Mouse (Mus musculus) adrenal gland, postnatal 25 days (tissue): ENCODE data around the gene Ikzf4. TPM values are rescaled to one million over a fixed set of nuclear protein-coding genes. Genes with fewer than 3 reads are reported as not detected.

Source experiments
- DNase-seq: peaks from one replicate; pipeline ENCODE4 v3.0.0; 2021; ENCODE audit warnings: mixed read lengths
- microRNA-seq, 2 experiments: library from miRNA; unstranded; fragments of <30 nt; microRNA quantifications; one replicate each; pipeline ENCODE4 v1.2.0; 2021
- total RNA-seq: library from RNA; stranded (reverse); gene quantifications from 2 replicates; pipeline ENCODE4 v1.2.3, GENCODE M21; 2021

Gene Ikzf4
- total RNA-seq, 1 experiment from 2014 or later: 2.0 TPM

- DNase-seq: peak; percentile 78
Measured at GRCm38 (mm10) chr10:128612433-128613153, 33.2 kb downstream of the Ikzf4 start.

DNA sequence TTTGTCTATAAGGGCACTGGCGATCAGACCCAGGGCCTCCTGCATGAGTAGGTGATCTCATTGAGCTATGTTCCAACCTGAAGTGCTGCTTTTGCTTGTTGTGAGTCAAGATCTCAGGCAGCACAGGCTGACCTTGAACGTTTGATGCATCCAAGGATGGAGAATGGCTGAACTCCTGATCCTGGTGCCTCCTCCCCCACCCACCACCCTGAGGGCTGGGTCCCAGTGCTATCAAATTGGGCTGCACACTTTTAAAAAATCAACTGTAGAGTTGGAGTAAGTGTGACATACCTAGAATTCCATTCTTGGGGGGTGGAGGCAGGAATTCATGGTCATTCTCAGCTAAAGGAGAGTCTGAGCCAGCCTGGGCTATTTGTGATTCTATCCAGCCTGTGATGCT is 39.3 kb downstream of the Ikzf4 start:
- no peak for DNase-seq

DNA sequence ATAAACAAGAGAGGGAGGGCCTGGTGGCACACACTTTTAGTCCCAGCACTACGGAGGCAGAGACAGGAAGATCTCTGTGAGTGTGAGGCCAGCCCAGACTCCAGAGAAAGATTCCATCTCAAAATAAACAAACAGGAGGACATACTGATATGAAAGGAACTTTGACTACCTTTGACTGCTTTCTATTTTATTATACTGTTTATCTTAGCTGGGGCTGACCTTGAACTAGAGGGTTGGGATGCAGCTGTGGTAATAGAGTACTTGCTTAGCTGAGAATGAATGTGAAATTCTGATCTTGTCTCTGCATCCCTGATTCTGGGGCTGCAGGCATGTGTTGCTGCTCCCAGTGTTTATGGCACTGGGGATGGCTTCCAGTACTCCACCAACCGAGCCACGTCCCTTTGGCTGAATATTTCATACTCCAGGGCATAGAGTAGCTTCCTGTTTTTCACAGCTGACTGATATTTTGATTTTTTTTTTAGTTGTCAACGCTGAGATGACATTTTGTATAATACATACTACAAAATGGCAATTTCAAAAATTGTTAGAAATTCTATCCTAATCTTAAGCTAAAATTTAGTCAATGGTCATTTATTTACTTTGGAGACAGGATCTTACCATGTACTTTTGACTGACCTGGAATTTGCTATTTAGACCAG is 43.2 kb downstream of the Ikzf4 start:
- no peak for DNase-seq

DNA sequence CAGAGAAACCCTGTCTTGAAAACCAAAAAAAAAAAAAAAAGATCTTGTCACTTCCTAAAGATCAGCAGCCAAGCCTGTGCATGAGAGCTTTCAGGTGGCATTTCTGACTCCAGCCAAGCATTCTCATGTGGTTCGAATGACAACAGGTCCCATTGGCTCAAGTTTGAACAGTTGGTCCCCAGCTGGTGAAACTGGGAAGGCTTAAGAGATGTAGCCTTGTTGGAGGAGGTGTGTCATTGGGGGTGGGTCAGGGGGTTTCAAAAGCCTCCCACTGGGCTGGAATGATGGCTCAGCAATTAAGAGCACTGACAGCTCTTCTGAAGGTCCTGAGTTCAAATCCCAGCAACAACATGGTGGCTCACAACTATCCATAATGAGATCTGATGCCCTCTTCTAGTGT is 44.3 kb downstream of the Ikzf4 start:
- DNase-seq: no peak

DNA sequence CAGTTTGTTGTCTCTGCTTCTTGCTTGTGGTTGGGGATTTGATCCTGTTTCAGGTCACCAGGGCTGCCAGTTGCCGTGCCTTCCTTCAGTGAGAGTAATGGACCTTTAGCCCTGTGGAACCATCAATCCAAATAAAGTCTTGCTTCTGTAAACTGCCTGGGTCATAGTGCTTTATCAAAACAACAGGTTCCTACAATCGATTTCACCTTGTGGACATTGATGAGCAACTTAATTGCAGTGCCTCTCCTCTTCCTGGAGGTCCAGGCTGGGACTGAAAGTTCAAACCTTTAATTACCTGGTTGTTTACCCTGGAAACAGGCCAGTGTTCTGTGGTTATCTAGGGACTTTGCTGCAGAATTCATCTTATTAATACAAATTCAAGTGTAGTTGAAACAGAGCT is 47.3 kb downstream of the Ikzf4 start:
- DNase-seq: no peak

DNA sequence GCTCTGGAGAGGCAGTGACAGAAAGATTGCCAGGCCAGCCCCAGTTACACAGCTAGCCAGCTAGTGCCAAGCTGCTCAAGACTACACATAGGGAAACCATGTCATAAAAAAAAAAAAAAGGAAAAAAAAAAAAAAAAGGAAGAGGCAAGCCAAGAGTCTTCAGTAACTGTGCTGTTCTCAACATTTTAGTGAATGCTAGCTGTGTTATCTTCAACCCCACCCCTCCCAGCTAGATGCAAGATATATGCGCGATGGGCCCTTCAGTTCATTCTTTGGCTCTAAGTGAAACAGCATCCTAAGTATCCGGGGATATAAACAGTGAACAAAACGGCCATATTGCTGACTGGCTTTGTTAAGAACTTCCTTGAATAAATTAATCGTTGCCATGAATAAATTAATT is 53.0 kb downstream of the Ikzf4 start:
- no peak for DNase-seq

- no peak for DNase-seq
Measured at GRCm38 (mm10) chr10:128591436-128591835, 54.4 kb downstream of the Ikzf4 start.

GRCm38 (mm10) chr10:128590193-128590690 is 55.5 kb downstream of the Ikzf4 start:
- peak; percentile 79 for DNase-seq

- DNase-seq: peak; percentile 71
Measured at GRCm38 (mm10) chr10:128589464-128590192, 56.2 kb downstream of the Ikzf4 start, which contains the start of gene Erbb3. Gene Erbb3, minus strand, starts transcription at chr10:128589652.

DNA sequence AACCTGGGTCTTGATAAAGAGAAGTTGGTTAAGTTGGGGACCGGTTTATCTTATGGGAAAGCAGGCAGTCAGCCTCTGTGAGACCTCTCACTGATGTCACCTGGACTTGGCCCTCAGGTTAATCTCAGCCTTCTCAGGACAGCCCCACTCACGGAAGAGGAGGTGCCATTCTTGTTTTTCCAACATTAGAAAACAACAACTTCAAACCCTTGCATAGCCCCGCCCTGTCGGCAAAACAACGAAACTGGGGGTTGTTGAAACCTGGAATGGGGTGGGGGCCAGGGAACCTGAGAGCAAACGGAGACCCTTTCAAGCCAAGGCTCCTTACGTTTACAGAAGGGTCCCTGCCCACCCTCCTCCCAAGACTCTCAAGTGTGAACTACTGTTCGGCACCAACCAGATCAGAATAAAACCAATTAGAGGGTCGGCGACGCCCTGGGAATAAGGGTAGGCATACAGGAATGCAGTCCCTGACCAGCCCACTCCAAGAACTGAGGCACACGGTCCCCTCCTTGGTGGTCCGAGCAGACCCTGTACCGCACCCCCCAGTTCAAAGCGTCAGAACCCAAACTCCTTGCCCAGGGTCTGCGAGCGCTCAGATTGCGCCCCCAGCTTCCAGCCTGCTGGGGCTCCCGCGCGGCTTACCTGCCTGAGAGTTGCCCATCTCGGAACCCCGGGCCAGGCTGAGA is 56.9 kb downstream of the Ikzf4 start:
- DNase-seq: no peak

DNA sequence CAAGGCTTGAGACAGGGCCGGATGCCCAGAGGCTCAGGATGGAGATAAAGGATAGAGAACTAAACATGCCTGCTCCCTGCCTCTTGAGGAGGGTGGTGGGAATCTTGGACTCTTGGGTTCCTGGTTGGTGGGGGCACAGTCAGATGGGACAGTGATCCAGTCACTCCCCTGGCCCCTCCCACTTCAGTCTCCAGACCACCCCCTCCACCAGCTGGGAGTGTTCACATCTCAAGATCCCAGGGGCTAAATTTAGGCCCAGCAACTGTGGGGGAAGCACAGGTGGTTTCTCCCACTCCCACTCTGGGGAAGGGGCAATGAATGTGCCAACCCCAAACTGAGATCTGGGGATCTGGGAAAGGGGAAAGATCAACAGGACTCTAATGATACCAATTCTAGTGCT is 57.7 kb downstream of the Ikzf4 start:
- no peak for DNase-seq

DNA sequence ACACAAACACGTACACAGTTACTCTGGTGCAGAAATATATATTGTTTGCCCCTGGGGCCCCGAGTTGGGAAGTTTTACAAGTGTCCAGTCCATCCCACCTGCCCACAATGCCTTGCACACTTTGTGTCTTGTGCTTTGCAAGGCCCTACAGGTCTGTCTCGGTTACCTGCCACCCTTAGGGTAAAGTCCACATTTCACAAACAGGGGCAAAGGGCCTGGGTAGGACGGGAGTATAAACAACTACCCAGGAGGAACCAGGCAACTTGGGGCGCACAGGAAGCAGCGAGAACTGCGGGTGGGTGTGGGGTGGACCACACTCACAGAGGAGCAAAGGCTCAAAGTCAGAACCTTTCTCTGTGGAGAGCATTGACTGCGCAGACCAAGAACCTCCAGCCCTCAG is 58.1 kb downstream of the Ikzf4 start:
- no peak for DNase-seq

- DNase-seq: no peak
Measured at GRCm38 (mm10) chr10:128587120-128587519, 58.7 kb downstream of the Ikzf4 start.

DNA sequence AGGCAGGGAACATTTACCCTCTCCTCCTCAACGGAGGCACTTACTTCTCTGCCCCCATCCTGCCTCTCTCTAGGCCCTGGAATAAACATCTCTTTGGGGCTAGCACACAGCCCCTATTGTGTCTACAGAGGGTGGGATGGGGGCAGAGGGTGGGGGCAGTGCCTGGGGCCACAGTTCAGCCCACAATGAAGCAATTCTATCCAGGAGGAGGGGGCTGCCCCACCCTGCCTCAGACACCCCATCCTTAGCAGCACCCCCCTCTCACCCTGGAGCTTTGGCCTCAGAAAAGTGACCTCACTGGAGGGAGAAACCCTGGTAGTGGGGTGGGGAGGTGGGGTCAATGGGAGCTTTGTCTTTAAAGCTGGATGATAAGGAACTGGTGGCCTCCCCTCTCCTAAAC is 59.2 kb downstream of the Ikzf4 start:
- no peak for DNase-seq

GRCm38 (mm10) chr10:128584386-128584785 is 61.4 kb downstream of the Ikzf4 start:
- no peak for DNase-seq

GRCm38 (mm10) chr10:128583644-128584043 is 62.1 kb downstream of the Ikzf4 start:
- DNase-seq: peak; percentile 64

Small RNAs within 50 kb of the gene (microRNA-seq; reads per million reads assigned to microRNA genes)
- 0 reads per million in 2 experiments for gene Mir6917

Other genes with a start within 250 kb of the Ikzf4 start
- gene Slc39a5, start 244.8 kb downstream of the Ikzf4 start, total RNA-seq: not detected in 2 replicates
- 74.6 and 75.0 TPM in 2 replicates for gene Nabp2, start 234.5 kb downstream of the Ikzf4 start, total RNA-seq
- 35.9 and 44.4 TPM in 2 replicates for gene Rnf41, start 234.3 kb downstream of the Ikzf4 start, total RNA-seq
- 107 and 125 TPM in 2 replicates for gene Smarcc2, start 186.7 kb downstream of the Ikzf4 start, total RNA-seq
- gene Myl6, start 151.8 kb downstream of the Ikzf4 start, total RNA-seq: 791 and 820 TPM in 2 replicates
- gene Myl6b, start 147.3 kb downstream of the Ikzf4 start, total RNA-seq: 5.0 and 6.9 TPM in 2 replicates
- 18.1 and 22.9 TPM in 2 replicates for gene Esyt1, start 120.1 kb downstream of the Ikzf4 start, total RNA-seq
- gene Zc3h10, start 98.2 kb downstream of the Ikzf4 start, total RNA-seq: 9.1 and 13.6 TPM in 2 replicates
- gene Rpl41, start 96.7 kb downstream of the Ikzf4 start, total RNA-seq: 2,617 and 2,671 TPM in 2 replicates
- gene Pa2g4, start 80.0 kb downstream of the Ikzf4 start, total RNA-seq: 83.8 and 97.6 TPM in 2 replicates
- 2.8 and 3.8 TPM in 2 replicates for gene Erbb3, start 56.3 kb downstream of the Ikzf4 start, total RNA-seq
- gene Rps26, start 19.2 kb downstream of the Ikzf4 start, total RNA-seq: 688 and 827 TPM in 2 replicates
- gene Suox, start 28.1 kb upstream of the Ikzf4 start, total RNA-seq: 18.8 and 21.1 TPM in 2 replicates
- gene Rab5b, start 50.3 kb upstream of the Ikzf4 start, total RNA-seq: 106 and 124 TPM in 2 replicates
- gene Pmel, start 58.2 kb upstream of the Ikzf4 start, total RNA-seq: 1.5 and 2.2 TPM in 2 replicates
- 27.4 and 29.0 TPM in 2 replicates for gene Cdk2, start 59.0 kb upstream of the Ikzf4 start, total RNA-seq
- gene Dgka, start 98.9 kb upstream of the Ikzf4 start, total RNA-seq: 15.1 and 17.6 TPM in 2 replicates
- gene Pym1, start 101.9 kb upstream of the Ikzf4 start, total RNA-seq: 19.5 and 25.2 TPM in 2 replicates
- 38.6 and 46.9 TPM in 2 replicates for gene Mmp19, start 144.9 kb upstream of the Ikzf4 start, total RNA-seq
- gene Dnajc14, start 158.1 kb upstream of the Ikzf4 start, total RNA-seq: 57.1 and 79.6 TPM in 2 replicates
- 8.8 and 13.8 TPM in 2 replicates for gene Tmem198b, start 158.4 kb upstream of the Ikzf4 start, total RNA-seq
- gene Sarnp, start 171.3 kb upstream of the Ikzf4 start, total RNA-seq: 54.6 and 63.2 TPM in 2 replicates
- gene Ormdl2, start 175.7 kb upstream of the Ikzf4 start, total RNA-seq: 48.5 and 49.1 TPM in 2 replicates
- gene Gdf11, start 245.7 kb upstream of the Ikzf4 start, total RNA-seq: 1.5 and 1.9 TPM in 2 replicates